Mouse (Mus musculus): ENCODE results near the gene Pigc.

The Pigc gene

DNA sequence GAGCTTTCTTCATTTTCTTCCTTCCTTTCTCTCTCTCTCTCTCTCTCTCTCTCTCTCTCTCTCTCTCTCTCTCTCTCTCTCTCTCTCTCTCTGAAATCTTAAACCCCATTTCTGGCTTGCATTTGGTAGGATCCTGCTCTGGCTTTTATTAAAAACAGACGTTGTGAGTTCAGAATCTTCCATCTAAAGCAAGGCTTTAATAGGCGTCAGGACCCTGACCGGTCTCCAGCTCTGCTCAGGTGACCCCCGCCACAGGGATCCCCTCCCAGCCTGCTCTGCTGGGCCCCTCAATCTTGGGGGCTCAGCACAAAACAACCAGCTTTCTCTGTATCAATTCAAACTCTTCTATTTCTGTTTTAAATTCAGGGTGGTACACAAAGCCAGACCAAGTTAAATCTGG, 39.2 kb downstream of the Pigc start:
- no peak for DNase-seq (ENCODE audit: low read depth, low spot score)

DNA sequence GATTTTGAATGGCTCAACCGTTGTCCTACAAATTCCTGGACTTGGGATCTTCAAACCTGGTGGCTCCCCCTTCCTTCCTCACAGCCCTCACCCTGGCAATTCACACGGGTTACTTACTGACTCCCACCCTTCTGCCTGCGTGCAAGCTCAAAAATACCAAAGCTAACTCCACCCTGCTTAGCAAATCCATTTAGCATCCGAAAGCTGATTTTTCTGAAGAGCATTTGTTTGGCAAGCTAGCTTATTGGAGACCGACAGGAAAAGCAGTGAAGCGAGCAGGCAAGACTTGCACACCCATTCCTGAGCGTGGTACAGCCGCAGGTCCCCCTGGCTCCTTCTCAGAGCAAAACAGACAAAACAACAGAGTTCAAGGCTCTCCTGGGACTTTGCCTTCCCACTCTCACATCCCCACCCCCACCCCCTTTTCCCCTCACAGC, 39.7 kb downstream of the Pigc start:
- no peak for DNase-seq (ENCODE audit: low read depth, low spot score)

- DNase-seq (ENCODE audit: low read depth, low spot score): no peak
Observed at GRCm38 (mm10) chr1:162009086-162009485, 40.1 kb downstream of the Pigc start.

- no peak for DNase-seq (ENCODE audit: low read depth, low spot score)
Observed at GRCm38 (mm10) chr1:162011523-162012245, 42.7 kb downstream of the Pigc start.

GRCm38 (mm10) chr1:162013561-162013960, 44.6 kb downstream of the Pigc start:
- DNase-seq (ENCODE audit: low read depth, low spot score): no peak

DNA sequence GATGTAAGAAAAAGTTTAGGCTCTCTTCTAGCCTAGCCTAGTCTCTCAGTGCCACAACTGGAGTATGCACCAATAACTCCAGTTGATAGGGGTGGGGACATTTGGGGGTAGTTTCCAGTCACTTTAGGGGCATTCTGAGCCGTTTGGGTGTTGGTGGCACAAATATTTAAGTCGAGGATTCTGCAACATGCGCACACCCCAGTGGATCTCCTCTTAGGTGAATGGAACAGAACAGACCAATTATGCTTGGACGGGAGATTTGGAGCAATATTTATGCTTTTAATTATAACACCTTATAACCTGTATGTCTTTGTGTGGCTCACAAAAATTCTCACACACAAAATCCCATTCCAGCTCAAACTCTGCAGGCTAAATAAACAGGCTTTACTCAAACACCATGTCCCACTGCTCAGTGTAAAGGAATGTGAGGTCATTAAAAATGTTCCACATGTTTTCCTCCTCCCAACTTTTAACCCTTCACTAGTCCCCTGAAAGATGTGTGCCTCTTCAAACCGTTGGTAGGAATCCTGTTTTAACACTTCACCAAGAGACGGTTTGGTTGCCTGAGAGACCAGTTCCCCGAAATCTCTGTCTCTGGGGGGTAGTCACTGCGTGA, 46.4 kb downstream of the Pigc start:
- no peak for DNase-seq (ENCODE audit: low read depth, low spot score)

DNA sequence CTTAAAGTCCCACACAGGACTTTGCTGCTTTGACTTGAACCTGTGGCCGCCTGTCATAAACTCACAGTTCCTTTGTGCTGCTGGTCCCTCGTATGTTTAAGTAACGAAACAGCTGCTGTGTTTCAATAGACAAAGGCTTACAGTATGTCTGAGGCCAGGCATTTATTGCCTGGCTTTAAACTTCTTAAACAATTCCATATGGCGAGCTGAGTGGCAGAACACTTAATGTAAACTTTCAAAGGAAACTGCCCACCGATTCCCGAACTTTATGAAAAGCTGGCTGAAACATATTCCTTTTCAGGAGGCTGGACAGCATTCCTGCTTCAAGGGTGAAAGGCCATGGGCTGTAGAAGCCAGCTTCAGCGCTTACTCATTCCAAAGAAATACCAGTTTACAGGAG, 48.0 kb downstream of the Pigc start:
- DNase-seq (ENCODE audit: low read depth, low spot score): no peak

GRCm38 (mm10) chr1:162017975-162018600, 49.1 kb downstream of the Pigc start:
- DNase-seq (ENCODE audit: low read depth, low spot score): no peak

DNA sequence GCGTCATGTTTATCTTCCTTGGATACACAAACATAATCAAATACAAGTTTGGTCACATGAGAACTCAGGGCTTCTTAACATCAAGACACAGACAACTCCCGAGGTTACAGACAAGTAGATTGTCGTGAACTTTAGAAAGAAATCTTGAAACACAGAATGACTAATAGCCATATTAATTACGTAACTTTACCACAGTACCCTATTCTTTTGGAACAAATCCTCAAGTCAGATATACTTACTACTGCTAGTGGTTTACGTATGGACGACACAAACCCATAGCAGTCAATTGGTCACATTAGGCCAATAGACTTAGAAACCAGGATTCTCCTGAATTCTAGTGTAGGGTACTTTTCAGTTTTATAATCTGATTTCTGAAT, 49.6 kb downstream of the Pigc start:
- no peak for DNase-seq (ENCODE audit: low read depth, low spot score)

- no peak for DNase-seq (ENCODE audit: low read depth, low spot score)
Observed at GRCm38 (mm10) chr1:162020303-162020731, 51.3 kb downstream of the Pigc start.

- no peak for DNase-seq (ENCODE audit: low read depth, low spot score)
Observed at GRCm38 (mm10) chr1:162020766-162021165, 51.8 kb downstream of the Pigc start.

Measured in brain, embryonic 18.5 days (tissue).